Mouse (Mus musculus) kidney, embryonic 16.5 days (tissue): Measurements from ENCODE around the gene Cpsf2. TPM values are rescaled to one million over a fixed set of nuclear protein-coding genes. Genes with fewer than 3 reads are reported as not detected.

ENCODE experiments used
- ATAC-seq: fragments of 200-750 bp; cut with Nextera tagmentation; 2 replicates; pipeline ENCODE4 v1.8.0; 2017; ENCODE audit warnings: moderate TSS enrichment; ENCODE audit not compliant: low FRiP score, low TSS enrichment
- H3K27ac ChIP-seq: fragments of 300-500 bp; sonication (generic); 2 replicates; pipeline ENCODE4 v1.5.1; 2014; ENCODE audit warnings: low read length
- H3K27me3 ChIP-seq: fragments of 300-500 bp; sonication (generic); 2 replicates; pipeline ENCODE4 v1.6.1; 2014; ENCODE audit warnings: low read length, control low read depth, mixed read lengths; ENCODE audit not compliant: insufficient read depth
- H3K36me3 ChIP-seq: fragments of 300-500 bp; sonication (generic); 2 replicates; pipeline ENCODE4 v1.6.1; 2014; ENCODE audit warnings: low read length, control low read depth, mixed read lengths; ENCODE audit not compliant: insufficient read depth
- H3K4me1 ChIP-seq: fragments of 300-500 bp; sonication (generic); 2 replicates; pipeline ENCODE4 v1.6.1; 2014; ENCODE audit warnings: low read length, control low read depth, mixed read lengths; ENCODE audit not compliant: insufficient read depth
- H3K4me2 ChIP-seq: fragments of 300-500 bp; sonication (generic); replicated peaks from 2 replicates; pipeline ENCODE4 v1.6.1; 2014; ENCODE audit warnings: low read depth, low read length
- H3K4me3 ChIP-seq: fragments of 300-500 bp; sonication (generic); 2 replicates; pipeline ENCODE4 v1.5.1; 2014; ENCODE audit warnings: mild to moderate bottlenecking, low read length
- H3K9ac ChIP-seq: fragments of 300-500 bp; sonication (generic); replicated peaks from 2 replicates; pipeline ENCODE4 v1.6.1; 2014; ENCODE audit warnings: low read length
- H3K9me3 ChIP-seq: fragments of 300-500 bp; sonication (generic); 2 replicates; pipeline ENCODE4 v1.6.1; 2016; ENCODE audit warnings: low read length, control low read depth
- WGBS: fragments of 180-500 bp; shearing (Covaris S2); extraction: QIAGEN DNeasy Blood & Tissue Kit; methylation state at CpG from one replicate; pipeline ENCODE4 v1.1.7; 2014; 5-methylcytosine and 5-hydroxymethylcytosine counted together
- polyA plus RNA-seq: library from polyadenylated mRNA; unstranded; fragments of >200 nt; fragmentation: Nextera tagmentation; extraction: Ambion mirVana; gene quantifications from 2 replicates; pipeline ENCODE4 v1.2.1, GENCODE M21; 2015

The Cpsf2 gene
- polyA plus RNA-seq, 1 experiment from 2014 or later, result 27.4 TPM

DNA sequence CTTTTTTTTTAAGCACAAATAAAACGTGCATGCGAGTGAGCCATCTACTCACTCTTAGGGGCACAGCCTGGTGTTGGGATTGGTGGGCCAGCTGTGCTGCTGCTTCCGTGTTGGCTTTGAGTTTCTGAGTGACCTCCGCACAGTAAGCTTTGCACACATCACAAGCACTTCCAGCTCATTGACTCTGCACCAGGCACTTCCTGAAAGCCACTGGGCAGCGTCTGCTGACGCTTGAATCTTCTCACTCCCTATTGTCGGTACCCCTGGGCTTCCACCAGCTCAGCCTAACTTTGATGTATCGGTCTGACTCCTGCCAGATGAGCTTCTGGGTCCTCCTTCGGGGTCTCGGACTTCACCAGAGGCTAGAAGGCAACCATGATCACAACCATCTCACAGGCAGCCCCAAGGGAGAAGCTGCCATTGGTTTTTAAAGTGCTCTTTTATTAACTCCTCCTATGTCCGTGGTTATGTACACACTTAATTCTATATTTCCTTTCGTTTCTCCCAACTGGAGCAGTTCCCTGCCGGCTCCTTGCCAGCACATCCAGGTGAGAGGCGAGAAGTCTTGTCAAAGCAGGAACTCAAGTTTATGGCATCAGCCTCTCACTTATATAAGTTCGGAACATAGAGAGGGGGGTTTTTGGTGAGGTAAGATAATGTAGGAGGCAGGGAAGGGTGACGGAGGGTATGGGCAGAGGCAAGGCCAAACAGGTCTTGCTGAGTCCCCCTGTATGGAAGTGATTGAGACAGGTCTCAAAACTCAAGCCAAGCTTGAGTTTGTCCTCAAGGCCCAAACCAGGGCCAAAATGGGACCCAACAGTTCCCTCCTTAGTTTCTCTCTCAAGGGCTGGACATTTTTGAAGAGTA lies 32.6 kb downstream of the Cpsf2 start:
- Histone ChIP-seq H3K9me3 (no peaks in the 10 kb centered on the region), H3K4me3 (no peak overlapping the region), H3K4me1 (0 out of 2 replicates have a peak, but pooled peaks cover 3% of the 10 kb centered on the region), H3K4me2 (no peak overlapping the region), H3K9ac (no peak overlapping the region), H3K27ac (no peak overlapping the region), H3K36me3 (peaks cover 3% of the 10 kb centered on the region), H3K27me3 (no peaks in the 10 kb centered on the region)
- no peak for ATAC-seq
- 80% methylated on average over 16 of the region's 16 CpGs for WGBS

DNA sequence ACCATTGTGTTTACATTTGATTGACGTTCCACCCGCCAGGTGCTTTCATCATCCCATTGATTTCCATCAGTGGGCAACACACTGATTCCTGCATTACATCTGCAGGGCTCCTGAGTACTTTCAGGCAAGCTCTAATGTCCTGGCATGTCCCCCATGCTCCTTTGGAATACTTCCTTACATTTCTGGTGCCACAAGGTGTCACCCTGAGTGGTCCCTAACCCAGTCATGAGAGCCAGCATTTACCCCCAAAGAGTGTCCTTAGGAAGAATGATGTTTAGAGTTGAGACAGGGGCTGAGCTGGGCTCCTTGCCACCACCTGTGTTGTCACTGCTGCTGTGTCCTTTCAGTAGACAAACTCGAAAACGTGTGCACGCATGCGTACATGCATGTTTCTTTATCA lies 33.8 kb downstream of the Cpsf2 start:
- no peaks in the 10 kb centered on the region for H3K9me3 ChIP-seq
- H3K4me3 ChIP-seq, result no peak overlapping the region
- WGBS, result 92% methylated on average over 6 of the region's 6 CpGs
- ATAC-seq, result no peak
- H3K27me3 ChIP-seq, result no peaks in the 10 kb centered on the region
- no peak overlapping the region for H3K27ac ChIP-seq
- no peak overlapping the region for H3K9ac ChIP-seq
- H3K36me3 ChIP-seq, result no peaks in the 10 kb centered on the region; the same call in 1 of the 2 replicates
- 0 out of 2 replicates have a peak, but pooled peaks cover 3% of the 10 kb centered on the region for H3K4me1 ChIP-seq
- no peak overlapping the region for H3K4me2 ChIP-seq

DNA sequence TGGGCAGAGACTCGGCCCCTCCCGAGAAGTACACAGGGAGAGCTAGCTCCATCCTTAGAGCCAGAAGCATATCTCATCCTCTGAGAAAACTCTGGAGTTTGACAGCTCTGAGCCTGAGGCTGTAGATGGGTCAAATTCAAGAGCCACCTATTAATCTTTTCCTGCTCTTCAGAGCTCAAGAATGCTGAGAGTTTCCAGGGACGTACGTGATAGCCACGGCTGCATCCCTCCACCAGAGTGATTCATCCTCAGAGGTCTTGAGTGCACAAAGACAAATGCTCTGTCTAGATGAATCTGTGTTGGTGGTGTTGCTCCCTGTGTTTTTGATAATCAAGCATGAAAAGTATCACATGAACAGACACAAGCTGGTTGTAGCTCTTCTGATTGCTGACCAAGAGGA lies 38.6 kb downstream of the Cpsf2 start:
- no peak for ATAC-seq
- no peaks in the 10 kb centered on the region for H3K9me3 ChIP-seq
- no peaks in the 10 kb centered on the region for H3K36me3 ChIP-seq
- no peak overlapping the region for H3K4me2 ChIP-seq
- no peak overlapping the region for H3K4me3 ChIP-seq
- H3K27me3 ChIP-seq, result no peaks in the 10 kb centered on the region
- no peak overlapping the region for H3K27ac ChIP-seq
- WGBS, result 52% methylated on average over 5 of the region's 5 CpGs
- H3K9ac ChIP-seq, result no peak overlapping the region
- 0 out of 2 replicates have a peak, but pooled peaks cover 3% of the 10 kb centered on the region for H3K4me1 ChIP-seq

DNA sequence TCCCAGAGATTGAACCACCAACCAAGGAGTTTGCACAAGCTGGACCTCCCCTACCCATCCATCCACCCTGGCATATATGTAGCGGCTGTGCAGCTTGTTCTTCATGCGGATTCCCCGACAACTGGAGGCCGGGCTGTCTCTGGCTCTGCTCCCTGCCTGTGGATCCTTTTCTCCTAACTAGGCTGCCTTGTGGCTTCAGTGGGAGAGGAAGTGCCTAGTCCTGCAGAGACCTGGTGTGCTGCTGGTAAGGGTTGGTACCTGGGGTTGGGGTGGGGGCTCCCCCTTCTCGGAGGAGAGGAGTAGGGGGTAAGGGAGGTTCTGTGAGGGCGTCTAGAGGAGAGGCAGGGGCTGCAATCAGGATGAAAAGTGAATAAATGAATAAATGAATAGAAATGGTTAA lies 39.3 kb downstream of the Cpsf2 start:
- Histone ChIP-seq H3K36me3 (no peaks in the 10 kb centered on the region), H3K9me3 (no peaks in the 10 kb centered on the region), H3K4me3 (no peak overlapping the region), H3K27me3 (no peaks in the 10 kb centered on the region), H3K4me2 (no peak overlapping the region), H3K4me1 (0 out of 2 replicates have a peak, but pooled peaks cover 1% of the 10 kb centered on the region), H3K9ac (no peak overlapping the region), H3K27ac (no peak overlapping the region)
- no peak for ATAC-seq
- WGBS, result 86% methylated on average over 6 of the region's 6 CpGs

DNA sequence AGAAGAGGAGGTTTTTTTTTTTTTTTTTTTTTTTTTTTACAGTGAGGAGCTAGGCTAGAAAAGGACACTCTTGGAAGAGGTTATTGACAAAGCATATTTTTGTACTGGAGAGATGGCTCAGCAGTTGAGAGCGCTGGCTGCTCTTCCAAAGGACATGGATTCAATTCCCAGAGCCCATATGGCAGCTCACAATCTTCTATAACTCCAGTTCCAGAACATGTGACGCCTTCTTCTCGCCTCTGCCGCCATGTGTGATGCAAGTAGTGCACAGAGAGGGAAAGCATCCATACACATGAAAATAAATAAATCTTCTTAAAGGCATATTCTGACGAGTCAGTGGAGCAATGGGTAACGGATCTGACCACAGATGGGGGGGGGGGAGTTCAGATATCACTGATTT lies 46.1 kb downstream of the Cpsf2 start:
- Histone ChIP-seq H3K9me3 (no peaks in the 10 kb centered on the region), H3K4me3 (no peak overlapping the region), H3K4me1 (no peaks in the 10 kb centered on the region), H3K27ac (no peak overlapping the region), H3K9ac (no peak overlapping the region), H3K36me3 (no peaks in the 10 kb centered on the region), H3K27me3 (no peaks in the 10 kb centered on the region), H3K4me2 (no peak overlapping the region)
- WGBS, result 81% methylated on average over 6 of the region's 6 CpGs
- ATAC-seq, result no peak

DNA sequence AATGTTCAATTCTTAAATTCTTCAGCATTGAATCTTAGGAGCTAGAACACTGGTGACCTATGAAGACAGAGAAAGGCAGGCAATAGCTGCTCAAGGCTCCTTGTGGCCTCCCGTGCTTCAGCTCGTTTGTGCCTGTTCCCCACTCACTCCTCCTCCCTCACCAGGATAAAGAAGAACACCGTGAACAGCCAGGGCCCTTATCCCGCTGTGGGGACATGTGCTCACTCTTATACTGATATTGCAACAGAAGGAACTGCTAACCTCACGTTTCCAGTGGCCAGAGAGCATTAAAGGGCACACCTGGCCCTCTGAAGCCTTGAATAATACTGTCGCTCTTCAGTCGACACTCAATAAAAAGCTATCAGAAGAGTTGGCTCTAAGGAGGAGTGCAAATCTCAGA lies 53.4 kb downstream of the Cpsf2 start:
- H3K27ac ChIP-seq, result no peak overlapping the region
- H3K4me3 ChIP-seq, result no peak overlapping the region
- no peak for ATAC-seq
- H3K9me3 ChIP-seq, result no peaks in the 10 kb centered on the region
- 47% methylated on average over 7 of the region's 7 CpGs for WGBS
- H3K27me3 ChIP-seq, result no peaks in the 10 kb centered on the region
- H3K4me2 ChIP-seq, result no peak overlapping the region
- H3K36me3 ChIP-seq, result no peaks in the 10 kb centered on the region
- no peaks in the 10 kb centered on the region for H3K4me1 ChIP-seq
- no peak overlapping the region for H3K9ac ChIP-seq

DNA sequence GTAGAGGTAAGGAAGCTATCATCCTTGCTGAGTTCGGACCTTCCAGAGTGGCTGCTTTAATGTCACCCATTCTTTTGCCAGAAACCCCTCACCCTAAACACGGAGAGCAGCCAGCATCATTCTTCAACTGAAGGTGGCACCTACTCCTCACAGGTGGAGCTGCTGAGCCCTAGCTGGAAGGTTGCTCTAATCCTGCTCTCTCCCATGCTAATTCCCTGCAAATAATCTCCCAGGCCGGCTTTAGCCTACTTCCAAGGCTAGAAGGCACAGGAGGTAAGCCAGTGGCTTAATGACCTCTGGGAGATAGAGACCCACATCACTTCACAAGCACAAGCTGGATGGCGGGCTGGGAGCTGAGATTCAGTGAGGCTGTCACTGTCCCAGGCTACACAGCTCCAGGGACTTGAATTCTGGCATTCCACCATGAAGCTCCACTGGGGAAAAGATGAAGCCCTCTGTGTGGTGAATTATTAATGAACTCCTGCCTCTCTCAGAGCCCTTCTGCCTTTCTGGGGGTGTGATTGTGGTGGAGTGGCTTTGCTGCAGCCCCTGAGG lies 54.2 kb downstream of the Cpsf2 start:
- WGBS, result 56% methylated on average over 4 of the region's 4 CpGs
- no peaks in the 10 kb centered on the region for H3K4me1 ChIP-seq
- no peak overlapping the region for H3K4me3 ChIP-seq
- H3K9me3 ChIP-seq, result no peaks in the 10 kb centered on the region
- H3K27me3 ChIP-seq, result no peaks in the 10 kb centered on the region
- no peak for ATAC-seq
- H3K9ac ChIP-seq, result no peak overlapping the region
- H3K27ac ChIP-seq, result no peak overlapping the region
- no peak overlapping the region for H3K4me2 ChIP-seq
- no peaks in the 10 kb centered on the region for H3K36me3 ChIP-seq

DNA sequence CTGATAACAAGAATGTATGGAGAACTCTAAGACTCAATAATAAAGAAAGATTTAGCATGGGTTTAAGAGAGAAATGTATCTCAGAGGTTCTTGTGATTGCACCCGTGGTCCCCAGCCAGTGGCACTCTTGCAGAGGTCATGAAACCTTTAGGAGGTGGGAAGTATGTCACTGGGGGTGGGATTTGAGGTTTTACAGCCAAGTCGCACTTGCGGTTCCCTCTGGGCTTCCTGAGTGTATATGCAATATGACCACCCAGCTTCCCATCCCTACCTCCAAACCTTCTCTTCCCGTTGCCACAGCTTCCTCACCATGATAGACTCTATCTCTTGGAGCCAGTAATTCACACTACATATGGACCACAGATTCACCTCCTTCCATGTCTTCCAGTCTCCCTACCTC lies 59.1 kb downstream of the Cpsf2 start:
- H3K9ac ChIP-seq, result no peak overlapping the region
- no peak for ATAC-seq
- H3K4me3 ChIP-seq, result no peak overlapping the region
- 91% methylated on average over 4 of the region's 4 CpGs for WGBS
- no peaks in the 10 kb centered on the region for H3K36me3 ChIP-seq
- no peaks in the 10 kb centered on the region for H3K4me1 ChIP-seq
- H3K4me2 ChIP-seq, result no peak overlapping the region
- no peaks in the 10 kb centered on the region for H3K27me3 ChIP-seq
- H3K27ac ChIP-seq, result no peak overlapping the region
- no peaks in the 10 kb centered on the region for H3K9me3 ChIP-seq

DNA sequence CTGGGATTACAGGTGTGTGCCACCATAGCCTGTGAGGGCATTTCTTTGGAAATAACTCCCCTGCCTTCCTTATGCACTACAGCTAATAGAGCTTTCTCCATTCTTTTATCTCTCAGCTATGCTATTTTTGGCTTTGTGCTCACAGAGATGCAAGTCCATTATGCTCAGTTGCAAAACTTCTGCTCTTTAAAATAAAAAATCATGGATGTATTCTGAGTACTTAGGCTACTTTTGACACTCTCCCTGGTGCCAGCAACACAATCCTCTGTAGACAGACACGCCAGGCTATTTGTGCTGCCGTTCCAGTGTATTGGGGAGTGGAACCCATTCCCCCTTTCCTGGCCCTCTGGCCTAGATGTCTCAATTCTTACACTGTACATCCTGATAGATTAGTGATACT lies 64.1 kb downstream of the Cpsf2 start:
- Histone ChIP-seq H3K4me3 (no peak overlapping the region), H3K9ac (no peak overlapping the region), H3K4me2 (no peak overlapping the region), H3K9me3 (no peaks in the 10 kb centered on the region), H3K27ac (no peak overlapping the region), H3K27me3 (no peaks in the 10 kb centered on the region), H3K4me1 (no peaks in the 10 kb centered on the region), H3K36me3 (no peaks in the 10 kb centered on the region)
- 85% methylated on average over 2 of the region's 2 CpGs for WGBS
- no peak for ATAC-seq

DNA sequence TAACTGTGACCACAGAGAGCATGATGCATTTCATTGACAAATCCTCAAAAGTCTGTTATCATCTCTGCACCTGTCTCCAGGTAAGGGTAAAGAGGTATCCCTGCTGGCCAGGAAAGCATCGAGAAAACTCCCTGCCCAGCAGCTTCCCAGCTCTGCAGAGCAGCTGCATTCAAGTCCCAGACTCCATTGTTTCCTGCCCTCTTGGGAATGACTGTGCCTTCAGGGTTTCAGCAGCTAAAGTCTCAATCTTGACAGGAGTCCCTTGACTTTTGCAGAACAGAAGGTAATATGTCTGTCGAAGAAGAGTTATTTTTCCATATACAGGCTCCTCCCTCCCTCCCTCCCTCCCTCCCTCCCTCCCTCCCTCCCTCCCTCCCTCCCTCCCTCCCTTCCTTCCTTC lies 65.9 kb downstream of the Cpsf2 start:
- Histone ChIP-seq H3K4me1 (no peaks in the 10 kb centered on the region), H3K36me3 (no peaks in the 10 kb centered on the region), H3K4me2 (no peak overlapping the region), H3K9ac (no peak overlapping the region), H3K4me3 (no peak overlapping the region), H3K9me3 (no peaks in the 10 kb centered on the region), H3K27ac (no peak overlapping the region), H3K27me3 (no peaks in the 10 kb centered on the region)
- 39% methylated on average over 2 of the region's 2 CpGs for WGBS
- no peak for ATAC-seq
